Mouse (Mus musculus) gastrocnemius, postnatal 25 days (tissue): Measurements from ENCODE around the gene Cpne5. TPM values are rescaled to one million over a fixed set of nuclear protein-coding genes. Genes with fewer than 3 reads are reported as not detected.
A peak's percentile ranks its signal among the peaks of the same experiment; 100 is the strongest.

Experiments
- DNase-seq: peaks from one replicate; pipeline ENCODE4 v3.0.0; 2022
- total RNA-seq, 2 experiments: library from RNA; stranded (reverse); gene quantifications; 1 replicate in 1 of 2; 2 replicates in 1 of 2; pipeline ENCODE4 v1.2.3; 2021

The Cpne5 gene
- total RNA-seq, 2 experiments from 2014 or later: 0.13 TPM; not detected in 1

DNA sequence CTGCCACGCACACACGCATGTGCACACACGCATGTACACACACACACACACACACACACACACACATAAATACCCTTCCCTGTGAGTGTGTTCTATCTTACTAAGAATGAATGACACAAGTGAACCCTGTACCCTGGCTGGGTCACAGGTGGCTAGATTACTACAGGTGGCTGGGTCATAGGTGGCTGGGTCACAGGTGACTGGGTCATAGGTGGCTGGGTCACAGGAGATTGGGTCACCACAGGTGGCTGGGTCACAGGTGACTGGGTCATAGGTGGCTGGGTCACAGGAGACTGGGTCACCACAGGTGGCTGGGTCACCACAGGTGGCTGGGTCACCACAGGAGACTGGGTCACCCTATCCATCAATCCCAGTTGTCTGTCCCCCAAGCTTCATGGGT, 27.9 kb downstream of the Cpne5 start:
- DNase-seq: no peak

DNA sequence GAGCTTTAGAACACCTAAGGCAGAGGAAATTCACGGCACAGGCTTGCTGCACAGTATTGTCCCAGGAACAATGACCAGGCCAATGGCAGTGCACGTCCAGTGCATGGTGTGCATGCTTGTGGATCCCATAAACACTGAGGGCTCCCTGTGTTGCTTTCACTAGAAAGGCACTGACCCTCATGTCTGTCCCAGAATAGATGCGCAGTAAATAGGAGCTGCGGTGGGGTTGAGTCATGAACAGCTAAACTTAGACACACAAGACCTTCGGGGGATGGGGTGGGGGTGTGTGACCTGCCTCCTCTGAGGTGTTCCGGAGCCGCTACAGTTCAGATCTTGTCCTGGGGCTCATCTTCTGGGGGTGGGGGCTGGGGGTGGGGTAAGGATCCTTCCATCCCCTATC, 31.9 kb downstream of the Cpne5 start:
- no peak for DNase-seq

DNA sequence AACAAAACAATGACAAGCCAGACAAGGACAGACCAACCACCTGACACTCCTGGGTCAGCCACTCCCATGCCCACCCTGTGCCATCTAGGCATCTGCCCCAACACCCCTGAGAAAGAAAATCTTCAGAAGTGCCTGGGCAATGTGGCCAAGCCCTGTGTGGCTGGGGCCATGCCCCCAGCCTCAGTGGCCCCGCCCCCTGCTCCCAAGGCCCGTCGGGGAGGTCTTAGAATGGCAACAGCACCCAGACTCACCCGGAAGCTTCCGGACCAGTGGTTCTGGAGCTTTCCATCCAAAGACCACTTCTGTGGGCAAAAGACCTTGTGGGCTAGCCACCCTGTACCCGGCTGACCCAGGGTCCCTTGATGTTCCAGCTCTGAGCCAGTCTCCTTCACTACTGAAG, 35.4 kb downstream of the Cpne5 start:
- DNase-seq: no peak

DNA sequence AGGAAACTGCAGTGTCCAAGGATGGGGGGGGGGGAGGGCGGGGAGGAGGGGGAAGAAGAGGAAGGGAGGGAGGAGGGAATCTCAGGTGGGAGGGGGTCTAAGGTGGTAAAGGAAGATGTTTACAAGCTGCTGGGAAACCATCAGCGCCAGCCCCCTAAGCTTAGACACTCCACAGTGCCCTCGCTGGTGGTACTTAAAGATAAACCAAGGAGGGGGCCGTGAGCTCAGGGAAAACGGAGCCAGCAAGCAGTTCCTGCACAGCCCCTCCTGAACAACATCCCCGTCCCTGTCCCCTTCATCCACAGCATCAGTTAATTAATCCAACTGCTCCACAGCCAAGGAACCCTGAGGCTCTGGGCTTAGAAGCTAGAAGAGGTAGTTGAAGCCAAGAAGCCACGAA, 38.1 kb downstream of the Cpne5 start:
- DNase-seq: no peak

DNA sequence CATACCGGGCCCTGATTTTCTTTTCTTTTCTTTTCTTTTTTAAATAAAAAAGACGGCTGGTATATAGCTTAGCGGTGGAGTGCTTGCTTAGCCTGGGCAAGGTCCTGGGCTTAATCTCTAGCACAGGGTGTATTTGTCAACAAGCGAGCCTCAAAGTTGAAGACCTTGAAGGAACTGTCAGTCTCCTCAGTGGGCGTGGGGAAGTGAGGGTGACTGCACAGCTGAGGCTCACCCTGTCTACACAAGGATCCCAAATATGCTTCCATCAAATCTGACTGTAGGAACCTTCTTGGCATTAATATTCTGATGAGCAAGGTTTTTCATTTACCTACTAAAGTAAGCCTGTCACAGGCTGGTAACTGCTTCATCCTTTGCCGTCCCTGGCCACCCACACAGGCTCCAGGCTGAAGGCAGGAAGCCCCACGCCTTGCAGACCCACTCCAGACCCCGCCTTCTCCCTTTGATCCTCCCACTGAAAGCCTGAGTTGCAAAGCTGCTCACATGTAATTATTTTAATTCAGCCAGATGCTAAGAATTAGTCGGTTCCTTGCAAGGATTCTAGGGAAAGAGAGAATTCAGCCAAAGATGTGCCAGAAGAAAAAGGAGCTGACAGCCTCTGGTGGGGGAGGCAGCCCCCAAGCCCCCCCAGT, 38.7 kb downstream of the Cpne5 start:
- no peak for DNase-seq

DNA sequence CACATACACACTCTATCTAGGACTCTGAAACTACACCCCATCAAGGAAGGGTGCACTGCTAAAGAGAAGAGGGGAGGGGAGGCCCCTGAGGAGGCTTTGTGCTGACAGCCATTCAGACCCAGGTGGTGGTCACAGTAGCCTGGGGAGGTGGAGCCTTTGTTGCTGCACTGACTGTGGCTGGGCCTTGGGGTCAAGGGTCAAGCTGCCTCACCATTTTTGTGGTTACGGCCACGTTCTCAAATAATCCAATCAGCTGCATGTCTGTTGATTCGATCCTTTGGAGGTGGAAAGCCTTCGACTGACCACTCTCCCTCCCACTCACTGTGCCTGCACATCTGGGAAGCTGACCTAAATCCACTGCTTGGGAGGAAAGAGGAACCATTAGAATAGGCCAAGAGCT, 42.4 kb downstream of the Cpne5 start:
- DNase-seq: no peak

DNA sequence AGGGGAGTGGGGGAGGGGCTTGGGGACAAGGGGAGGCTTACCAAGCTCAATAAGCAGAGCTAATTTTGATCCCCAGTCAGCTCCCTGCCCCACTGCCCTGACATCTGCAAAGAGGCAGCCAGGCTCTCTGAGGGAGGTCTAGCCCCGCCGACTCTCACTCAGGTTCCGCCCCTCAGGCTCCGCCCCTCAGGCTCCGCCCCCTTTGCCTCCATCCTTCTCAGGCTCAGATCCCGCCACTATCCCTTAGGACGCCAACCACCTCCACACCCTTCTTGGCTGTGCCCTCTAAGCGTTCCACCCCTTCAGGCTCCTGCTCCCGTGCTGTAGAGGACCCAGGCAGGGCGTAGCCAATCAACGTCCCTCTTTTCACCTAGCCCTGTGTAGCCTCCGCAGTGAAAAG, 49.0 kb downstream of the Cpne5 start:
- DNase-seq: no peak

DNA sequence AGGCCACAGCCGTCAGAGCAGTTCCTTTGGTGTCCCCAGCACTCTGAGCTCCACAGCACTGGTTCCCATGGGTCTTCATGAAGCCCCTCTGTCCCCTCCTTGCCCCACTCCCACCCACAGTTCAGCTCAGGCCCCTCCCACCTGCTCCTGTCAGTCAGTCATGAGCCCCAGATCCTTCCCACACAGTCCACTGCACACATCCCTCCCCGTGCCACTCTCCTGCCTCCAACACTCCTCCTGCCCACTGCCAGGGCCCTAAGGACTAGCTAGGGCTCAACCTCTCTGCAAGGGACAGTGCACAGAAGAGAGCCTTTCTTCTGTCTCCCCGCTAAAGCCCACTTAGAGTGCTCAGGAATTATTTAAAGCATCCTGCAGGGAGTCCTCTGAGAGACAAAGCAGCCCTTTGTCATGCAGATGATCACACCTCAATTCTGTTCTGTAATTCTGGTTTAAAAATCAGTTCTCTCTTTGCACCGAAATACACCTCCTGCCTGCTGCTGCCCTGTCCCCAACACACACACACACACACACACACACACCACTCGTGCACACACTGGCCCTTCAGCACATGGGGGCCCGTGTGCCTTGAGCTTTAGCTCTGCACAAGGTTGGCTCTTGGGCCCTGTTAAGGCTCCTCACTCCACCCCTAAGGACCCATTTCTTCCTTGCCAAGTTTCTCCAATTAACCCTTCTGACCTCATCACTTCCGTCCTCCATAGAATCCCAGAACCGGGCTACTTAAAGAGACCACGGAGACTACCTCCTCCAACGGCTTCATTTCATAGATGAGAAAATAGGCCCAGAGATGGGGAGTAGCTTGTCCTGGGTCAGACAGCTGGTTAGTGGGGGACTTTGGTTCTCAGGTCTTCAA, 50.7 kb downstream of the Cpne5 start:
- no peak for DNase-seq

DNA sequence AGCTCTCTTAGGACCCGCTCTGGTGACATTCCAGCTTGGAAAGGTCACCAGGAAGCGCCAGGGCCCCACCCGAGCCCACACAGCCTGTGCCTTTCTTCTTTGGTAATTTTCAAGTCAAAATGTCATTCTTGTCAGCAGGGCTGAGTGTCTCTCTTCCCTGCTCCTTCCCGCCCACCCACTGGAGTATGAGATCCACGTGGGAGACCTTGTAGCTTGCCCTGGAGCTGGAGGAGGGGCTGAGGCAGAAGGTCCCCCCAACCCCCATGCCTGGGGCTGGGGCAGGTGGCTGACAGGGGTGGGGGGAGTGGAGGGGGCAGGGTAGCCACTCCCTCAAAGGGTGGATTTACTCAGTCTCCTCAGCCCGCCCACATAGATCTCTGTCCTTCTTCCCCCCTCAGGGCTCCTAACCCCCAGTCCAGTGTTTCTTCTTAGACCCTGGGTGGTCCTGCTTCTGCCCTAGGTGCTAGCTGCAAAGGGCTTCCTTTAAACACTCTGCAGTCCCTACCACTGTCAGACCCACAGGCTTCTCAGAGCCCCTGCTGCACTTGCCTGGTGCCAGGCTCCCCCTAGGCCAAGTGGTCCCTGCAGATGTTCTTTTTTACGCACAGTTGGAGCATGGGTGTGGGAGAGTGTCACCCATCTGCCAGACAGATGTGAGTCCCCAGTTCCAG, 52.5 kb downstream of the Cpne5 start:
- no peak for DNase-seq

DNA sequence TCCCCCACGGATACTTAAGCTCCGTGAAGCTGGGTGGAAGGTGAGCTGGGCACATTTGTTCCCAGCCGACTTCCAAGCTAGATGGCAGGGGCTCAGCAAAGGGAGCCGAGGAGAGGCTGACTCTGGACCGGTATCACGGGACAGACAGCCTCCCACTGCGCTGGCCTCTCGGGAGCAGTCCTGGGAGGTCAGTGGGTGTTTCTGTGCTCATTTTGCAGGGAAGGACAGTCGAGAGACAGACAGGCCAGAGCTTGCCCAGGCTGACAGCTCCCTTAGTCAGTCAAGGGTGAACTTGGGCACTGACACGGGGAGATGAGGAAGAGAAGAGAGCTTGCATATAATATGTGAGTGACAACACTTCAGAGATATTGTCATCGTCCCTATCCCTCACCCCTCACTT, 54.8 kb downstream of the Cpne5 start:
- DNase-seq: no peak

DNA sequence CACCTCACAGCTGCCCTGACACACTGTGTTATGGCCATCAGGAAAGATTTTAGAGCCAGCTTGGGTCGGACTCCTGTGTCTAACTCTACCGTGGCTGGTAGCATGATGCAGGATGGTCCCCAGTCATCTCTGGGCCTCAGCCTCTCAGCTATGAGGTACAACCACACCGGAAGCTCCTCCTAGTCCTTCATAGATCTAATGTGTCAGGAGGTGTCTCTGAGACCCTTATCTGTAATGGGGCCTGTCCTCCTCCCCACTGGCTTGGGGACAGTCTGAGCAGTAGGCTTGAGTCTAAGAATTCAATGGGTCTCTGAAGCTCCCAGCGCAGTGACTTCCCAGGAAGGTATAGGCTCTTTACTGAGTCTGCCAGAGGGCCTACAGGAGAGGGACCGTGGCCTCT, 56.2 kb downstream of the Cpne5 start:
- DNase-seq: no peak

DNA sequence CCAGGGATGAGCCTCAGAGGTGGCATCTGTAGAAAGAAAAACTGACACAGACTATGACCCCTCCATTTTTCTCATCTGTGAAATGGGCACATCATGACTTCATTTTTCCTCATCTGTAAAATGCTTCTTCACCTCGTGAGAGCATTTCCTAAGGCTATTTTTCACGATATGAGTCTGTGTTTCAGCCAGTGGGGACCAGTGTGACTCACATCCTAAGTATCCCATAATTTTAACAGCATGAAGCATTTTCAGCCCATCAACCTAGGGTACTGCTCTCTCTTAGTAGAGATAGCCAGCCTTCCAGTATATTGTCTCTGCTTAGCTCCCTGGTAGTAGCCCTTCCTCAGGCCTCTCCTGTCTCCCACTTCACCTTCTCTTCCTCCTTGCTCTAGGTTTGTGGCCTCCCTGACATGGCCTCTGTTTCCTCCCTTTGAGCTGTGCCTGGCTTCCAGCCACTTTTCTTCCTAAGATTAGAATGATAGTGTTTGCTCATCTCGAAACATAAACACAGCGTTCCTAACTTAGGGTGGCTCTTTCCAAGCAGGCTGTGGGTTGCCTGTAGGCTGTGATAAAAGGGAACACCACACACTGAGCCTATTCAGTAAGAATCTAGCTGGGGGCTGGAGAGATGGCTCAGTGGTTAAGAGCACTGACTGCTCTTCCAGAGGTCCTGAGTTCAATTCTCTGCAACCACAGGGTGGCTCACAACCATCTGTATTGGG, 57.4 kb downstream of the Cpne5 start:
- DNase-seq: no peak

DNA sequence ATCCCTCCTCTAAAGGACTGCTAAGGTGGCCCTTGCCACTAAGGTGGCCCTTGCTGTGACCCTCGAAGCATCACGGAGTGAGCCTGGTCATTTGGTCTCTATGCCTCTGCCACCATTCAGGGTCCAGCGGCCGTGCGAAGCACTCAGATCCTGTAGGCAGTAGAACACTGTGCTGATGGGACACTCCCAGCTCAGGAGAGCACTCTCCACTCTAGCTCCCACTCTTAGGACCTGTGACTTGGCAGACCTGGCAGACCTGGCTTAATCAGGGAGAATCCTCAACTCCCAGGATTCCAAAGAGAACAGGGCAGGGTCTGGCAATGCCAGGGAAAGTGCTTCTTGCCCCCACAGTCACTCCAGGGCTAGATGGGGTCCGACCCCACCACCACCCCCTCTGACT, 58.0 kb downstream of the Cpne5 start:
- DNase-seq: no peak

DNA sequence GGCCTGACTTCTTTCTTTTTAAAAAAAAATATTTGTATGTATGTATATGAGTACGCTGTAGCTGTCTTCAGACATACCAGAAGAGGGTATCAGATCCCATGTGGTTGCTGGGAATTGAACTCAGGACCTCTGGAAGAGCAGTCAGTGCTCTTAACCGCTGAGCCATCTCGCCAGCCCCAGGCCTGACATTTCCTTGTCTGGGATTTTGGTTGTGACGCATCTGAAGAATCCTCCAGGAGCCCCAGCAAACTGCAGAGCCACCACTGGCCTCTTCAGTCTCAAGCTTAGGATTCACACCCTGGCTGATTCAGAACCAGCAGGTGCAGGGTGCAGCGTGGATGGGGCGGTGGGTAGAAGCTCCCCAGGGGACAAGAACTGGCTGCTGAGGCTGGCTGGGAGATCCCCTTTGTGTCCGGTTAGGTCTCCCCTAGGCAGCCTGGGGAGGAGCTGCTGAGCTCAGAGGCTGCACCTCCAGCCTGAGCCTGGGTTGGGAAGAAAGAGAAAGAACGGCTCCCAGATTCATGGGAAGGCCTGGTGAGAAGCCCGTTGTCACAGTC, 59.4 kb downstream of the Cpne5 start:
- DNase-seq: no peak

DNA sequence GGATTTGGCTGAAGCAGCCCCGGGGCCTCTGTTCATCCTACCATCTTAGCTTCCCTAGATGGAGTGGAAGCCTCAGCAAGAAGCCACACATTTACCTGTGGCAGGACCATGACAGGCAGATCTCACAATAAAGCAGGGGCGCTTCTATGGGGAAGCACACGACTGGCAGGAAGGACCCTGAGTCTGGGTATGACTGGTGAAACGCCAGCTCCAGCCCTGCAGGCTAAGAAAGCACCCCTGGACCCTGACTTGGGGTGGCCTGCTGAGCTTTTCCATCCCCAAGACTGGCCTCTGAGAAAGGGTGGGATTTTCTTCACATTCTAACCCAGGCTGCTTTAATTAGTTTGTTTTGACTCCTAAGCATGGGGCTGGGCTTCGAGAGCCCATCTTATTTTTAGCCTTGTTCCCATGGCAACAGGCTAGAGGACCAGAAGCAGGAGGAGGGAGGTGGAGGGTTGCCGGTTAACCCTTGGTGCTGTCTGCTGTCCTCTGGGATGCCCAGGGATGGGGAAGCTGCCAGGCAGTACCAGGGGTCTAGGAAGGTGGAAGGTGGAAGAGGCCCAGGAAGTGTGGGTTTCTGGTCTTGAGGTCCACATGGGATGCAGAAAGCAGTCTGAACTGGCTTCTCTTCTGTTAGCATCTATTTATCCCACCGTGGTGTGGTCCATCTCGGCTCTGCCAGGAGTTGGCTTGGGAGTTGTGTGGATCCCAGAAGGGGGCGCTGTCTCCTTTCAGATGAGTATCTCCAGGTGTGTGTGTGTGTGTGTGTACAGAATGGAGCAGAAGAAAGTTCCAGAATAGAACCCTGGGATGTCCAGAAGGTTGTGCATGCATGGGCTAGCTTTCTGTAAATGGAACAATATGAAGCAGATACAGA, 61.3 kb downstream of the Cpne5 start:
- no peak for DNase-seq

DNA sequence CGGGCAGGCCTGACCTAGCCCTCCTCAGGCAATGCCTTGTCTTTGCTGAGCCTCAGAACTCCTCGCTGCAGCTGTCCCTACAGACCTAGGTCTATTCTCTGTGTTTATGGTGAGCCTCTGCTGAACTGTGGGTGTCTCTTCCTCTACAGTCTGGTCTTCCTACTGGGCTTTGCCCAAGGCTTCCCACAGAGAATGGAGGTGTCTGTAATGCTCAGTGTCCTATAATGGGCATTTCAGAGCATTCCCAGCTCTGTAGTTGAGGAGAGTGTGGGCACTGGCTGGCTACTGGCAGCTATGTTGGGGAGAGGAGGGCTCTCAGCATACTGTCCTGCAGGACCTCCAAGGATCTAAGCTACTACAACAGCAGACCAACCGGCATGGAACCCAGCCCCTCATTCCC, 62.3 kb downstream of the Cpne5 start:
- no peak for DNase-seq

DNA sequence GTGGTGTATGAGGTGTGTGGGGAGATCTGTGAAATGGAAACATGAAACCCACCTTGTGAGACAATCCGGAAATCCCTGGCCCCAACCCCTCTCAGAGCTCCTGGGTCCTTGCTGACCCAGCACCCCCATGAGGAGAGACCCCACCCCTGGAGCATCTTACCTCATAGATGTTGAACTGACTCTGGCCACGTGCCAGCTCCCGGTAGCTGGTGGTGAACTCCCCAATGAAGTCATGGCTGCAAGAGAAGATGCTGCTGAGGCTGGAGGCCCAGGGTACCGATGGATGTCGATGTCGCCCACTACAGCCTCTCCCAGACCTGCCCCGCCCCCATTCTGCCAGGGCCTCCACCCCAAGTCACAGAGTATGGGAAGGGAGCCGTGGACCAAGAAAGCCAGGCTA, 64.8 kb downstream of the Cpne5 start:
- DNase-seq: no peak

DNA sequence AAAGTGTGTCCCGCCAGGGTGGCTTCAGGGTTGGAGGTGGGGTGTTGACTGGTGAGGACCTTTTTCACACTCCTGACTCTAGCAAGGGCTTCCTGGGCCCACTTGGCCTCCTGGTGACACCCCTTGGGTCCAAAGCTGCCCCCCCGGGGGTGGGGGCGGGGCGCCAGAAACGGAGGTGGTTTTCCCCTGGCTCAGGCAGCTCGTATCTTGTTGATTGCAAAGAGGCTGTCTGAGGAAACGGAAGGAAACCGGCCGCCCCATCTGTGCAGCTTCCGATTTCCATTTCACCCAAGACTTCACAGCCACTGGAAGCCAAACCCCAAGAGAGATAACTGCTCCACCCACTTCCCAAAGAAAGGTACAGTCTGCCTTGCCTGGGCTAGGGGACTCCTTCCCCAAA, 65.9 kb downstream of the Cpne5 start:
- no peak for DNase-seq

DNA sequence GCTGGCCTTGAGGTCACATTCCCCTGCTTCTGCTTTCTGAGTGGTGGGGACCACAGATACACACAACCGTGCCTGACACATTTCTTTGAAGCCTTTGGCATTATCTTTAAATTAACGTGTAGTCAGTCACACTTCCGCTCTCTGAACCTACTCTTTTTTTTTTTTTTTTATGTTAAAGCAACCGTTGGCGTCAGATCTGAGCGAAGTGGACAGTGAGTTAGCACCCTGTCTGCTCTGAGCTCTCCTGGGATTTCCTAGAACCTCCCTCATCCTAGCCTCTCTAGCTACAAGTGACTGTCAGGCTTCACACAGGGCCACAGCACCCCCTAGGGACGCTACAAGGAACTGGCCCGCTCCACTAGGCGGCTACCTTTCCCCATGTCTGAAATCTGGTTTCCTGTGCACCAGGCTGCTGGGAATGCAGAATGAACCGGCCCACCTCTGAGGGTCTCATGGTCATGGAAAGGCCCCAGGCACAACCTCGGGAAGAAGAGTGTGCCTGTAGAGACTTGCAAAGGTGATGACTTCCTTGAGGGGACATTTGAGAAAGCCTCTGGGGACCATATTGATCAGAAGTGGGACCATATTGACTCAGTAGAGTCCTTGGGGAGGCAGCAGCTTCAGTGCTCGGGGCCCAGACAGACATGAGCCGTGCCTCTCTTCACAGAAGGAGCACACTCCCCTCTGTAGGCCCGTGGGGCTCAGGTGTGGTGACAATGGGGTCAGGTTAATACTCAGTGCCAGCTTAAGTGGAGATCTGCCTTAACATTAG, 66.8 kb downstream of the Cpne5 start:
- peak; percentile 68 for DNase-seq

DNA sequence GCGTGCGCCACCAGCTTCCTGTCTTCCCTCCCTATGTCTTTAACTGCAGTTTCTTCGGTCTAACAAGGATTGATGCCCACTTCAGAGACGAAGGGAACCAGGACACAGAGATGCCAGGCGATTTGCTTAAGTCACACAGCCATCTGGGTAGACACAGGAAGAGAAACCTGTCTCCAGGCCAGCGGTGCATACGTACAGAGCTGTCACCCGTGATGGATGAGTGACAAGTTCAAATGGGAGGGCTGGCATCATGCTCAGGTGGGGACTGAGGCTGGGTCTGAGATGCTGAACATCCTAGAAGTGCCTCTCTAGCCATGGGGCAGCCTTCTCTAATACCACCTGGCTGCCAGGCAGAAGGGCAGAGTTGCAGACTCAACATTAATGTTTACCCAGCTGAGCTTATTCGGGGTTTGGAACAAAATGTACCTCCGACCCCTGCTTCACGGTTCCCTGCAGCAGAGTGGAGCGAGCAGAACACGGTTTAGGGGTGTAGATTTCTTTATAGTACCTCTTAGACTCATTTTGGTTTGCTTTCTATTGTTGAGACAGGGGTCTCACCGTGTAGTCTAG, 67.5 kb downstream of the Cpne5 start:
- DNase-seq: no peak
